Mouse (Mus musculus) C2C12 (cell line): ENCODE measurements around the gene Snx30.

ENCODE experiments used
- CTCF ChIP-seq: IDR thresholded peaks from one replicate; pipeline ENCODE4 v1.5.1; 2011; ENCODE audit not compliant: control insufficient read depth, insufficient read depth, insufficient read length
- MYOD1 ChIP-seq: IDR thresholded peaks from one replicate; pipeline ENCODE4 v1.6.1; 2011; ENCODE audit warnings: low read depth; ENCODE audit not compliant: control insufficient read depth, insufficient read length
- MYOG ChIP-seq: IDR thresholded peaks from one replicate; pipeline ENCODE4 v1.6.1; 2011; ENCODE audit not compliant: control insufficient read depth, insufficient read length; ENCODE audit errors: extremely low read depth
- USF1 ChIP-seq: IDR thresholded peaks from one replicate; pipeline ENCODE4 v1.6.1; 2011; ENCODE audit warnings: low read depth, mild to moderate bottlenecking, control low read depth, moderate library complexity

- TF ChIP-seq CTCF (no peak), MYOD1 (no peak), MYOG (no peak), USF1 (no peak)
Measured at GRCm38 (mm10) chr4:59816016-59816415, 10.4 kb downstream of the Snx30 start.
